Mouse (Mus musculus) gastrocnemius, postnatal 36 days (tissue): ENCODE measurements around the gene Pet2. TPM values are rescaled to one million over a fixed set of nuclear protein-coding genes. Genes with fewer than 3 reads are reported as not detected.

Experiments used
- DNase-seq, 2 experiments: peaks; one replicate each; pipeline ENCODE4 v3.0.0; 2022
- intact Hi-C: fragments of 180-260 bp; cut with DNase I; formaldehyde crosslinking; loops from one replicate; pipeline ENCODE4 v1.15.1; 2025
- long read RNA-seq, 2 experiments: library from polyadenylated mRNA; stranded (forward); transcript quantifications; one replicate each; pipeline ENCODE4 v2.0.0; 2021
- total RNA-seq, 2 experiments: library from RNA; stranded (reverse); gene quantifications; 2 replicates each; pipeline ENCODE4 v1.2.3; 2021

Gene Pet2
- total RNA-seq: not detected
- long read RNA-seq, experiment 1: 0 reads
- long read RNA-seq, experiment 2: 0 reads

- intact Hi-C loops: no loop called here
- DNase-seq: no peak
These were observed at the start of gene Pet2 for GRCm38 (mm10) chrX:89409589-89409988. Pet2 (minus strand) TSS chrX:89409689.
